Mouse (Mus musculus): ENCODE data around the gene Ankrd9. TPM values are rescaled to one million over a fixed set of nuclear protein-coding genes. Genes with fewer than 3 reads are reported as not detected.

The Ankrd9 gene
- total RNA-seq, 2 experiments from 2014 or later: 2.2 to 3.6 TPM

- ATAC-seq (replicated peaks; ENCODE audit: low FRiP score, low TSS enrichment, poor library complexity, severe bottlenecking): peak; percentile 94
These were observed 13.3 kb upstream of the Ankrd9 start for GRCm38 (mm10) chr12:110992128-110992553.

GRCm38 (mm10) chr12:110991361-110992127 lies 12.7 kb upstream of the Ankrd9 start:
- peak; percentile 79 for ATAC-seq (replicated peaks; ENCODE audit: low FRiP score, low TSS enrichment, poor library complexity, severe bottlenecking)

- ATAC-seq (replicated peaks; ENCODE audit: low FRiP score, low TSS enrichment, poor library complexity, severe bottlenecking): no peak
These were observed 11.7 kb upstream of the Ankrd9 start for GRCm38 (mm10) chr12:110990500-110990899.

GRCm38 (mm10) chr12:110989409-110989808 lies 10.6 kb upstream of the Ankrd9 start:
- no peak for ATAC-seq (replicated peaks; ENCODE audit: low FRiP score, low TSS enrichment, poor library complexity, severe bottlenecking)

GRCm38 (mm10) chr12:110986536-110987425 lies 7.9 kb upstream of the Ankrd9 start:
- no peak for ATAC-seq (replicated peaks; ENCODE audit: low FRiP score, low TSS enrichment, poor library complexity, severe bottlenecking)

GRCm38 (mm10) chr12:110985141-110985540 lies 6.3 kb upstream of the Ankrd9 start:
- no peak for ATAC-seq (replicated peaks; ENCODE audit: low FRiP score, low TSS enrichment, poor library complexity, severe bottlenecking)

GRCm38 (mm10) chr12:110984598-110984997 lies 5.8 kb upstream of the Ankrd9 start:
- ATAC-seq (replicated peaks; ENCODE audit: low FRiP score, low TSS enrichment, poor library complexity, severe bottlenecking): no peak

GRCm38 (mm10) chr12:110983714-110984113 lies 4.9 kb upstream of the Ankrd9 start:
- ATAC-seq (replicated peaks; ENCODE audit: low FRiP score, low TSS enrichment, poor library complexity, severe bottlenecking): no peak

GRCm38 (mm10) chr12:110983083-110983482 lies 4.2 kb upstream of the Ankrd9 start:
- ATAC-seq (replicated peaks; ENCODE audit: low FRiP score, low TSS enrichment, poor library complexity, severe bottlenecking): no peak

GRCm38 (mm10) chr12:110981736-110982135 lies 2.9 kb upstream of the Ankrd9 start:
- ATAC-seq (replicated peaks; ENCODE audit: low FRiP score, low TSS enrichment, poor library complexity, severe bottlenecking): no peak

- no peak for ATAC-seq (replicated peaks; ENCODE audit: low FRiP score, low TSS enrichment, poor library complexity, severe bottlenecking)
These were observed 968 bp upstream of the Ankrd9 start for GRCm38 (mm10) chr12:110979808-110980207.

- no peak for ATAC-seq (replicated peaks; ENCODE audit: low FRiP score, low TSS enrichment, poor library complexity, severe bottlenecking)
These were observed 789 bp downstream of the Ankrd9 start for GRCm38 (mm10) chr12:110977896-110978606.

- no peak for ATAC-seq (replicated peaks; ENCODE audit: low FRiP score, low TSS enrichment, poor library complexity, severe bottlenecking)
These were observed 1.5 kb downstream of the Ankrd9 start for GRCm38 (mm10) chr12:110977345-110977733.

GRCm38 (mm10) chr12:110976589-110977344 lies 2.1 kb downstream of the Ankrd9 start:
- no peak for ATAC-seq (replicated peaks; ENCODE audit: low FRiP score, low TSS enrichment, poor library complexity, severe bottlenecking)

GRCm38 (mm10) chr12:110975838-110976468 lies 2.9 kb downstream of the Ankrd9 start:
- no peak for ATAC-seq (replicated peaks; ENCODE audit: low FRiP score, low TSS enrichment, poor library complexity, severe bottlenecking)

GRCm38 (mm10) chr12:110975385-110975784 lies 3.5 kb downstream of the Ankrd9 start:
- ATAC-seq (replicated peaks; ENCODE audit: low FRiP score, low TSS enrichment, poor library complexity, severe bottlenecking): no peak

- peak; percentile 9; the same call in 1 of the 2 replicates for ATAC-seq (replicated peaks; ENCODE audit: low FRiP score, low TSS enrichment, poor library complexity, severe bottlenecking)
These were observed 4.1 kb downstream of the Ankrd9 start for GRCm38 (mm10) chr12:110974726-110975125.

GRCm38 (mm10) chr12:110974295-110974694 lies 4.5 kb downstream of the Ankrd9 start:
- peak; percentile 87 for ATAC-seq (replicated peaks; ENCODE audit: low FRiP score, low TSS enrichment, poor library complexity, severe bottlenecking)

GRCm38 (mm10) chr12:110973829-110974228 lies 5.0 kb downstream of the Ankrd9 start:
- peak; percentile 10 for ATAC-seq (replicated peaks; ENCODE audit: low FRiP score, low TSS enrichment, poor library complexity, severe bottlenecking)

Data from megakaryocyte-erythroid progenitor cell, adult 5-6 weeks (primary cell).